Mouse (Mus musculus) limb, embryonic 12.5 days (tissue): ENCODE measurements around the gene Padi4. TPM values are rescaled to one million over a fixed set of nuclear protein-coding genes. Genes with fewer than 3 reads are reported as not detected.

ENCODE experiments used
- ATAC-seq: fragments of 200-750 bp; cut with Nextera tagmentation; 2 replicates; pipeline ENCODE4 v1.8.0; 2017; ENCODE audit warnings: low read depth, moderate TSS enrichment; ENCODE audit not compliant: insufficient number of reproducible peaks, insufficient read depth, low FRiP score, low TSS enrichment
- H3K27ac ChIP-seq: fragments of 300-500 bp; sonication (generic); 2 replicates; pipeline ENCODE4 v1.5.1; 2016; ENCODE audit warnings: mild to moderate bottlenecking, moderate library complexity
- H3K27me3 ChIP-seq: fragments of 300-500 bp; sonication (generic); 2 replicates; pipeline ENCODE4 v1.6.1; 2016; ENCODE audit warnings: mild to moderate bottlenecking, moderate library complexity
- H3K36me3 ChIP-seq: fragments of 300-500 bp; sonication (generic); 2 replicates; pipeline ENCODE4 v1.6.1; 2016; ENCODE audit warnings: mild to moderate bottlenecking, moderate library complexity
- H3K4me1 ChIP-seq: fragments of 300-500 bp; sonication (generic); replicated peaks from 2 replicates; pipeline ENCODE4 v1.6.1; 2016
- H3K4me2 ChIP-seq: fragments of 300-500 bp; sonication (generic); 2 replicates; pipeline ENCODE4 v1.6.1; 2016; ENCODE audit warnings: mild to moderate bottlenecking, moderate library complexity
- H3K4me3 ChIP-seq: fragments of 300-500 bp; sonication (generic); replicated peaks from 2 replicates; pipeline ENCODE4 v1.5.1; 2016; ENCODE audit warnings: mild to moderate bottlenecking
- H3K9ac ChIP-seq: fragments of 300-500 bp; sonication (generic); replicated peaks from 2 replicates; pipeline ENCODE4 v1.6.1; 2016; ENCODE audit warnings: mild to moderate bottlenecking, moderate library complexity
- H3K9me3 ChIP-seq: fragments of 300-500 bp; sonication (generic); 2 replicates; pipeline ENCODE4 v1.6.1; 2016; ENCODE audit warnings: mild to moderate bottlenecking, moderate library complexity
- WGBS: fragments of 180-500 bp; shearing (Covaris S2); methylation state at CpG from one replicate; pipeline ENCODE4 v1.1.7; 2016; 5-methylcytosine and 5-hydroxymethylcytosine counted together
- polyA plus RNA-seq: library from polyadenylated mRNA; unstranded; fragments of >200 nt; fragmentation: Nextera tagmentation; extraction: Ambion mirVana; gene quantifications from 2 replicates; pipeline ENCODE4 v1.2.1, GENCODE M21; 2016

Gene Padi4
- polyA plus RNA-seq, result not detected in 2 replicates

DNA sequence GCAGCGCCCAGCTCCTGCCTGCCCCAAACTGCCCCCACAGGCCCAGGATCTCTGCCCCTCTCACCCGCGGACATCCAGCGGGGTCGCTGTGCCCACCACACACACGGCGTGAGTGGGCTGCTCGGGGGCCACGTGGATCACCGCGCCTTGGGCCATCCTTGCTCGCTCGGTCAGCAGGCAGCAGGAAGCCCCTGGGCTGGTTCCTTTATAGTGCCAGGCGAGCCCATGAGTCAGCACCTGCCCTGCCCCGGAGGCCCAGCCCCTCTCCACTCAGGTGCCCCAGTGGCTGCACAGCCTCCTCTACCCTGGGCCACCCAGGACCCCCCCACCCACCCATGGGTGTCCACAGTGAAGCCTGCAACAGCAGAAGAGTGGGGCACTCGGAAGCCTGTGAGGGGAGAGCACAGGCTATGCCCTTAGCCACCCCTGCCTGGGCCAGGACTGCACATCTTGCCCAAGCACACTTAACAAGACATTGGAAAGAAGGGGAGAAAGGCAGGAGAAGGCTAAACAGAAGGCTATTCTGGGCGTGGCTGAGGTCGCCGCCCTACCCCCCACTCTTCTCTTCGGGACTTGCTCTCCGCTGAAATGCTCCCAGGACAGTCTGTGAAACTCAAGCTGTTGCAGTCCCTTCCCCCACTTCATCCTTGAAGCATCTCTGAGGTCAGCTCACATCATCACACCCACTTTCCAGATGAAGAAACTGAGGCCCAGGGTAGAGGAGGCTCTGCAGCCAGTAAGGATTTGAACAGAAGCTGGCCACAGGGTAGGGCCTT, at the start of gene Padi4:
Gene Padi4 (minus strand): TSS at position 212 of the 776 bp plus-strand sequence.
- no peaks in the 10 kb centered on the region for H3K36me3 ChIP-seq
- H3K27ac ChIP-seq, result no peak within 1 kb of the TSS
- H3K4me1 ChIP-seq, result 0 out of 2 replicates have a peak, but pooled peaks cover 3% of the 10 kb centered on the region
- 88% methylated on average over 21 of the region's 21 CpGs for WGBS
- H3K9me3 ChIP-seq, result no peaks in the 10 kb centered on the region
- H3K4me3 ChIP-seq, result no peak within 1 kb of the TSS
- no peak within 1 kb of the TSS for H3K4me2 ChIP-seq
- no peaks in the 10 kb centered on the region for H3K27me3 ChIP-seq
- no peak within 1 kb of the TSS for H3K9ac ChIP-seq
- ATAC-seq, result no peak

DNA sequence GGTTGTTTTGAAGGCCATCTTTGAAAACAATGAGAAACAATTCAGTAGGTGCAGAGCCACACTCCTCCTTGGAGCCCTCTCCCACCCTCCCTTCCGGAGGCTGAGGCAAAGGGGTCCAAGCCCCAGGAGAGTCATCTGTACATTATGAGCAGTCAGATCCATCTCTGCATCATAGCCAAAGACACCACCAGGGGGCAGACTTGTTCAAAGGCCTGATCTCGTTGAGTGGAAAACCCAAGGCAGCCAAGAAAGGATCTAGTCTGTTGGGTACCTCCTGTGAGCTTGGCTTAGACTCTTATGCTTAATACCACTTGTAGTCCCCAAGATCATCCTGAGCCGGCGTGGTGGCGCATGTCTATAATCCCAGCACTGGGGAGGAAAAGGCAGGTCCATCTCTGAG, 48.0 kb upstream of the Padi4 start:
- Histone ChIP-seq H3K36me3 (no peaks in the 10 kb centered on the region), H3K27me3 (no peaks in the 10 kb centered on the region), H3K4me3 (no peak overlapping the region), H3K9me3 (peaks cover 29% of the 10 kb centered on the region), H3K4me1 (no peaks in the 10 kb centered on the region), H3K27ac (no peak overlapping the region), H3K4me2 (no peak overlapping the region), H3K9ac (no peak overlapping the region)
- WGBS, result 75% methylated on average over 5 of the region's 5 CpGs
- ATAC-seq, result no peak

DNA sequence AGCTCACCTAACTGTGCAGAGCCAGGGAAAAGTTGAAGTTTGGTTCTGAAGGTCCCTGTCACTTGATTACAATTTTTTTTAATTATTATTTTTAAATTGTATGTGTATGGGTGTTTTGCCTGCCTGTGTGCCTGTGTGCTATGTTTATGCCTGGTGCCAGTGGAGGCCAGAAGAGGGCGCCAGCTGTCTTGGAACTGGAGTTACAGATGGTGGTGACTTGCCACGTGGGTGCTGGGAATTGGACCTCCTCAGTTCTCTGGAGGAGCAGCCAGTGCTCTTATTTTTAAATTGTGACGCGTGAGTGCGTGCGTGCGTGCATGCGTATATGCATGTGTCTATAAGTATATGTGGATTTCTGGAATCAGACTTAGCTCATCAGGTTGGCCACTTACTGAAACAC, 43.4 kb upstream of the Padi4 start:
- H3K36me3 ChIP-seq, result no peaks in the 10 kb centered on the region
- no peak overlapping the region for H3K9ac ChIP-seq
- H3K4me2 ChIP-seq, result no peak overlapping the region
- 0 out of 2 replicates have a peak, but pooled peaks cover 6% of the 10 kb centered on the region for H3K9me3 ChIP-seq
- ATAC-seq, result no peak
- peaks cover 31% of the 10 kb centered on the region for H3K4me1 ChIP-seq
- no peaks in the 10 kb centered on the region for H3K27me3 ChIP-seq
- 93% methylated on average over 8 of the region's 8 CpGs for WGBS
- no peak overlapping the region for H3K27ac ChIP-seq
- no peak overlapping the region for H3K4me3 ChIP-seq

DNA sequence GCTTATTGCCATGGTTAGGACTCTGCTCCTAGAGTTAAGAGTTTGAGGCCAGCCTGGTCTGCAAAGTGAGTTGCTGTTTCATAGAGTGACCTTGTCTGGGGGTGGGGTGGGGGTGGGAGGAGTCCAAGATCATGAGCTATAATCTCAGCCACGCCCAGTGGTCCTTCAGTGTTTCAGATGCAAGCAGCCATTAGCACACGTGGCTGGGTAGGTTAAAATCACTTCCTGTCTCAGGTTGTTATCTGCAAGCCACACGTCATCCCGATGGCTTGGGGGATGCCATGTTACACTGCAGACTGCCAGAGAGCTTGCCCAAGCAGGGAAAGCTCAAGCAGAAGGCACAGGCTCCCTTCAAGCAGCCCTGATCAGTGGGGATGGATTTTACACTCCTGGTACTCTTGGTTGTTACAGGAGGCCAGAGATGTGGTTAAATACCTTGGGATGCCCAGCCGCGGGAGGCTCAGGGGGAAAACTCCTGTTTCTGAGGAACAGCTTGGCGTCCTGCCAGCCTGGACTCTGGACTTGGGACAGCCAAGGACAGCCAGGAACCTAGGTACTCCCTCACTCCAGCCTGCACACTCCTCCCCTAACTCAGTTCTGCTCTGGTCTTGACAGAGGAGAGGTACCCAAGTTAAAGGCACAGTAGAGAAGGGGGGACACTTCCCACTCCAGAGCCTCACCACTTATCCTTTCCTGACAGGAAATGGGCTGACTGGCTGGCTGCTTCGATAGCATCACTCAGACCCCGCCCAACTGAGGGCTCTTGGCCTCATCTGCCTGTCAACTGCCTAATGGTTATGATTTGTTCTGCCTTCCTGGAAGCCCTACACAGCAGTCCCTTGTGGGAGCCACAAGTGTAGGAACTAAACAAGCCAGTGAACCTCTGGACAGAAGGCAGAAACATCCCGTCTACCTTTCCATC, 42.2 kb upstream of the Padi4 start:
- Histone ChIP-seq H3K27ac (no peak overlapping the region), H3K36me3 (no peaks in the 10 kb centered on the region), H3K9me3 (no peaks in the 10 kb centered on the region), H3K4me3 (no peak overlapping the region), H3K27me3 (no peaks in the 10 kb centered on the region), H3K4me1 (peaks cover 39% of the 10 kb centered on the region), H3K9ac (no peak overlapping the region), H3K4me2 (no peak overlapping the region)
- no peak for ATAC-seq
- WGBS, result 51% methylated on average over 10 of the region's 10 CpGs

DNA sequence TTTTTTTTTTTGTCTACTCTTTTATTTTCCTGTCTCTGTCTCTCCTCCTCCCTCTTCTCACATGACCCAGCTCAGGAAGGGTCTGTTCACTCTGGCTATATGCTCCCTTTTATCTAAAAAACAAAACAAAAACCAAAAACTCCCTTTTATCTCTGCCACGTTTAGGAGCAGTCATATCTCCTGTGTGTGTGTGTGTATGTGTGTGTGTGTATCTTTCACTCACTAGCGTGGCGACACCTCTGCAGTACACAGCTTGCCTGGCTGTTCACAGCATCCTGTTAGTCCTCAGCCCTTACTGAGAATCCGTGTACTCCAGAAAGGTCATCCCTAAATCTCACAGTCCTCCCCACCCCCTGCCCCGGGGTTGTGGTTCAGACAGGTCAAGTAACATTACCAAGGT, 41.5 kb upstream of the Padi4 start:
- Histone ChIP-seq H3K4me3 (no peak overlapping the region), H3K27ac (no peak overlapping the region), H3K9ac (no peak overlapping the region), H3K36me3 (no peaks in the 10 kb centered on the region), H3K4me2 (no peak overlapping the region), H3K9me3 (no peaks in the 10 kb centered on the region), H3K27me3 (no peaks in the 10 kb centered on the region), H3K4me1 (peaks cover 44% of the 10 kb centered on the region)
- 69% methylated on average over 5 of the region's 5 CpGs for WGBS
- ATAC-seq, result no peak

DNA sequence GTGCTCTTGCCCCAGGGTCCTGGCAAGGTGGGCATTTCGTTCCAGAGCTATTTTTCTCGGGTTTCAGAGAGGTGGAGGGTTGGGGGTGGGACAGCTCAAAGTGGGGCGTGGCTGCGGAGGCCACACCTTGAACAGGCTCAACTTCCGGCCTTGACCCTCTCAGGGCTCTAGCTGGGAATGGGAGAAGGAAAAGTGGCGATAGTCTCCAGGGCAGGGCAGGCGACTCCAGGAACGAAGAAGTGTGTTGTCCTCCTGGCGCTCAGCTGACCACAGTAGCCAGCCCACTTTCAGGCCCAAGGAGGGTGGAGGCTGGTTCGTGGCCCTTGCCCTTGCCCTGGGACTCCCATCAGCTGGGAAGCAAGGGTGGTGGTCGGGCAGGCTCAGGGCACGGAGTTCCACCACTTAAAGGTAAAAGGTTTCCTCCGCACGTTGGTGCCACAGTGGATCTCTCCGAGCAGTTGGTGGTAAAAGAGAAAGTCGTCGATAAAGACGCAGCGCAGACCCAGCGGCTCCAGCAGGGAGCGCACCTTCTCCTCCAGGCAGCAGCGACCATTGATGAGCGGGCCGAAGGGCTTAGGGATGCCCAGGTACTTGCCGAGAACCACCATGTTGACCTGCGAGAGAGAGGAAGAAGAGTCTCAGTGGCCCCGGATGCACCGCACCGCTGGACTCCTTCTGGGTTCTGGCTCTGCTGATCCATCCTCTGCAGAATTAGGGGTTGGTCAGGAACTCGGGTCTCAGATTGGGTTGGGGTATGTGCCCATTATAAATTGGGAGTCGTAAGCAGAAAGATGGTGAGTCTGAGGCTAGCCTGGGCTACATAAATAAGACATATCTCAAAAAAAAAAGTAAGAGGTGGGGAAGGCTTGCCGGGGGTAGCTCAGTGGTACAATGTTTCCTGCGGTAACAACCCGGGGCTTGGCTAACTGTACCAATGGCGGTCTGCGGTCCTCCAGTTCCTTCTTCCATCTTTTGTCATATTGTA, 40.5 kb upstream of the Padi4 start:
- H3K27me3 ChIP-seq, result no peaks in the 10 kb centered on the region
- peak overlapping the region; percentile 57 for H3K9ac ChIP-seq
- WGBS, result 25% methylated on average over 36 of the region's 36 CpGs
- ATAC-seq, result peak; percentile 58
- no peaks in the 10 kb centered on the region for H3K36me3 ChIP-seq
- H3K4me1 ChIP-seq, result peaks cover 46% of the 10 kb centered on the region
- H3K4me2 ChIP-seq, result peak overlapping the region; percentile 77
- no peaks in the 10 kb centered on the region for H3K9me3 ChIP-seq
- H3K27ac ChIP-seq, result peak overlapping the region; percentile 88
- H3K4me3 ChIP-seq, result peak overlapping the region; percentile 47

DNA sequence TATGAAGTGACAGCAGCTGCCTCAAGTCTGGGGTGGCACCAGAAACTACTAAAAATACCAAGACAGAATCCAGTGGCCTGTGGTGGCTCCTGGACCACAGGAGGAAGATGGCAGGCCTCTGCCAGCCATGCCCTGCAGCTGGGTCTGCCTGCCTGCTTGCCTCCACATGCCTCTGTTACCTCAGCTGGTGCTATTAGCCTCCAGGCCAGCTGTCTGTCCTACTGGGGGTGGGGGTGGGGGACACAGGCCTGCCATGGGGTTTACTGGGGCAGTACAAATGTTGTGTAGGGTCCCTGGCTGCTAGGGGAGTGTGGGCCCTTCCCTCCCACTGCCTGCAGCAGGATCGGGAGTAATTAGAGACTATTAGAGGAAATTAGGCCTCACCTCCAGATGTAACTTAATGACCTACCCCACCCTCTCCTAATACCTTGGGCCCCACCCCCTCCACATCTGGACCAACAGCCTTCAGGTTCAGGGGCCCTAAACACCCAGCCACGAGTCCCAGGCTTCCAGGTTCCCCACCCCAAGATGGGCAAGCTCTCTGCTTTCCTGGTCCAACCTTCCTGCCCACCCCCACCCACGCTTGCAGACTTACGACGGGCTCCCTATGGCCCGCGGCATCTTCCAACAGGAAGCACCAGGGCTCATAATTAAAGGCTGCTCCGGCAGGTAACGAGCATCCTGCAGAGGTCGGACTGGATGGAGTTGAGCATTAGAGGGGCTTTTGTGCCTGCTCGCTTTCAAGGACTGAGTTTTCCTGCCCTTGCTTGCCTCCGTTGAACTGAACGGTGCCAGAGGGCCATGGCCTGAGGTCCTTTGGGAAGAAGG, 39.5 kb upstream of the Padi4 start:
- Histone ChIP-seq H3K9ac (peak overlapping the region; percentile 57; the same call in 1 of the 2 replicates), H3K4me1 (peaks cover 46% of the 10 kb centered on the region)
- peak; percentile 32; the same call in 1 of the 2 replicates for ATAC-seq

DNA sequence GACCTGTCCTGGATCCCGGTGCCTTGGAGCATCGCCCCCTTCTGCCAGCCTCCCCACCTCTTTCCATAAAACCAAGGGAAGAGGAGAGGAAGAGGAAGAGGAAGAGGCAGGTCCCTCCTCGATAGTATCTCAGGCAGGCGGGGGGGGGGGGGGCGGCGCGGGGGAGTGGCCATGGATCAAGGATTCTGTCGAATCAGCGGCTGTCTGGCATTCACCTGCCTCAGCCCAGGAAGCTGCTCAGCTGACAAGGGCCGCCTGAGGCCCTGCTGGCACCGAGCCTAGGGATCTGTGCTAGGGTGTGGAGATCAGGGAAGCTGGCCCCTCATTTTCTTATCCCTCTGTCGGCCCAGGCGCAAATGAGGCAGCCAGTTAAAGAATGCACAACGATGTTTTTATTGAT, 38.6 kb upstream of the Padi4 start:
- WGBS, result 21% methylated on average over 9 of the region's 14 CpGs
- 0 out of 2 replicates have a peak overlapping the region, but pooled peaks have one; percentile 77 for H3K4me2 ChIP-seq
- peak overlapping the region; percentile 88 for H3K27ac ChIP-seq
- no peaks in the 10 kb centered on the region for H3K9me3 ChIP-seq
- H3K9ac ChIP-seq, result no peak overlapping the region
- H3K27me3 ChIP-seq, result no peaks in the 10 kb centered on the region; the same call in 1 of the 2 replicates
- no peaks in the 10 kb centered on the region for H3K36me3 ChIP-seq
- H3K4me1 ChIP-seq, result peaks cover 46% of the 10 kb centered on the region
- ATAC-seq, result no peak
- H3K4me3 ChIP-seq, result no peak overlapping the region

More for the DNA sequence above, 39.5 kb upstream of the Padi4 start:
- peak overlapping the region; percentile 47 for H3K4me3 ChIP-seq
- no peaks in the 10 kb centered on the region; the same call in 1 of the 2 replicates for H3K27me3 ChIP-seq
- peak overlapping the region; percentile 88 for H3K27ac ChIP-seq
- H3K9me3 ChIP-seq, result no peaks in the 10 kb centered on the region
- H3K4me2 ChIP-seq, result peak overlapping the region; percentile 77
- no peaks in the 10 kb centered on the region for H3K36me3 ChIP-seq
- 1% methylated on average over 13 of the region's 13 CpGs for WGBS

DNA sequence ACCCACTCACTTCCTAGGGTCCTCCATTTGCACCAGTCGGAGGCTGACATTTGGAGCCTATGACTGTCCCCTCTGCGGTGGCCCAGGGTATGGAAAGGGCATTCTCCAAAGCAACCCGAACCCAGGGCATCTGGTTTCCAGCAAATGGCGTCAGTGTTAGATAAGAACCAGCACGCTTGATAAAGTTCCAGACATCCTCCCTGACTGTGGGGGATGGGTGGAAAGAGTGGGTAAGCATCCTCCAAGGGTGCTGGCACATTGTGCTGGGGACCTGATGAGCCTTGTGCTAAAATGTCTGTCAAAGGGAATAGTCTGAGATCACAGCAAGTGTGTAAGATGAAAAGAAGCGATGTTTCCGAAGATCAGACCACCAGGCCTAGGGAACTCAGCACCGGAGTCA, 38.2 kb upstream of the Padi4 start:
- H3K27ac ChIP-seq, result no peak overlapping the region; the same call in 1 of the 2 replicates
- H3K9me3 ChIP-seq, result no peaks in the 10 kb centered on the region
- H3K27me3 ChIP-seq, result no peaks in the 10 kb centered on the region; the same call in 1 of the 2 replicates
- H3K9ac ChIP-seq, result no peak overlapping the region
- 54% methylated on average over 8 of the region's 8 CpGs for WGBS
- H3K4me1 ChIP-seq, result peaks cover 46% of the 10 kb centered on the region
- no peak for ATAC-seq
- H3K4me3 ChIP-seq, result no peak overlapping the region
- no peak overlapping the region for H3K4me2 ChIP-seq
- no peaks in the 10 kb centered on the region for H3K36me3 ChIP-seq
